Mouse (Mus musculus) myocyte (in vitro differentiated cells): Measurements from ENCODE around the gene Tanc2. TPM values are rescaled to one million over a fixed set of nuclear protein-coding genes. Genes with fewer than 3 reads are reported as not detected.

Experiments used
- H3K27me3 ChIP-seq: one replicate; pipeline ENCODE4 v1.6.1; 2011; ENCODE audit not compliant: control insufficient read depth, insufficient read depth, insufficient read length
- H3K36me3 ChIP-seq: one replicate; pipeline ENCODE4 v1.6.1; 2011; ENCODE audit not compliant: control insufficient read depth, insufficient read depth
- H3K4me2 ChIP-seq: one replicate; pipeline ENCODE4 v1.6.1; 2011; ENCODE audit warnings: low read depth, control low read depth
- H3K4me3 ChIP-seq: one replicate; pipeline ENCODE4 v1.5.1; 2011; ENCODE audit warnings: mild to moderate bottlenecking, control low read depth, moderate library complexity
- H3K79me2 ChIP-seq: one replicate; pipeline ENCODE4 v1.6.1; 2011; ENCODE audit not compliant: control insufficient read depth, insufficient read depth
- H3ac ChIP-seq: one replicate; pipeline ENCODE4 v1.6.1; 2011; ENCODE audit not compliant: control insufficient read depth, insufficient read length
- CEBPB ChIP-seq: IDR thresholded peaks from 2 replicates; pipeline ENCODE4 v1.6.1; 2011; ENCODE audit warnings: mild to moderate bottlenecking, moderate library complexity; ENCODE audit not compliant: poor library complexity, insufficient read depth, severe bottlenecking
- E2F4 ChIP-seq: IDR thresholded peaks from one replicate; pipeline ENCODE4 v1.6.1; 2011; ENCODE audit warnings: mild to moderate bottlenecking, control low read depth, moderate library complexity; ENCODE audit not compliant: insufficient read depth
- MAX ChIP-seq: IDR thresholded peaks from one replicate; pipeline ENCODE4 v1.6.1; 2011; ENCODE audit warnings: low read depth, mild to moderate bottlenecking, control low read depth
- MYOD1 ChIP-seq, 3 experiments: IDR thresholded peaks; one replicate each; pipeline ENCODE4 v1.6.1; 2011; ENCODE audit warnings: control low read depth in 2 of 3, low read depth in 2 of 3, mild to moderate bottlenecking in 2 of 3, moderate library complexity in 1 of 3; ENCODE audit not compliant: insufficient read length in 2 of 3, control insufficient read depth in 1 of 3
- MYOG ChIP-seq, 3 experiments: IDR thresholded peaks; one replicate each; pipeline ENCODE4 v1.6.1; 2011; ENCODE audit warnings: control low read depth in 2 of 3, low read depth in 2 of 3, mild to moderate bottlenecking in 2 of 3; ENCODE audit not compliant: insufficient read length in 2 of 3, control insufficient read depth in 1 of 3, insufficient read depth in 1 of 3
- POLR2A ChIP-seq: IDR thresholded peaks from one replicate; pipeline ENCODE4 v1.6.1; 2011; ENCODE audit warnings: low read depth, mild to moderate bottlenecking, control low read depth, moderate library complexity; ENCODE audit not compliant: insufficient read length
- POLR2AphosphoS2 ChIP-seq: IDR thresholded peaks from one replicate; pipeline ENCODE4 v1.6.1; 2011; ENCODE audit warnings: low read depth, control low read depth; ENCODE audit not compliant: insufficient read length
- REST ChIP-seq: IDR thresholded peaks from one replicate; pipeline ENCODE4 v1.6.1; 2011; ENCODE audit warnings: mild to moderate bottlenecking, control low read depth, moderate library complexity; ENCODE audit not compliant: insufficient read depth, insufficient read length
- SRF ChIP-seq: IDR thresholded peaks from one replicate; pipeline ENCODE4 v1.6.1; 2011; ENCODE audit warnings: low read depth; ENCODE audit not compliant: control insufficient read depth, insufficient read length
- TCF12 ChIP-seq: IDR thresholded peaks from one replicate; pipeline ENCODE4 v1.6.1; 2011; ENCODE audit warnings: mild to moderate bottlenecking, control low read depth; ENCODE audit not compliant: poor library complexity, insufficient read depth, severe bottlenecking
- TCF3 ChIP-seq: IDR thresholded peaks from one replicate; pipeline ENCODE4 v1.6.1; 2011; ENCODE audit warnings: low read depth, control low read depth; ENCODE audit not compliant: insufficient read length
- USF1 ChIP-seq: IDR thresholded peaks from one replicate; pipeline ENCODE4 v1.6.1; 2011; ENCODE audit warnings: low read depth, mild to moderate bottlenecking, control low read depth, moderate library complexity
- polyA plus RNA-seq: library from polyadenylated mRNA; unstranded; fragments of >200 nt; fragmentation: generic; extraction: Trizol; gene quantifications from one replicate; pipeline ENCODE4 v1.2.1, GENCODE M21; 2012; ENCODE audit warnings: missing spikeins

Tanc2 gene
- polyA plus RNA-seq, 1 experiment, result 8.0 TPM

GRCm38 (mm10) chr11:105944770-105945672 is 355.2 kb downstream of the Tanc2 start:
- H3K27me3 ChIP-seq, result no peaks in the 10 kb centered on the region
- TF ChIP-seq MYOD1 (IDR thresholded peaks at IDR 0.05; ENCODE audit: control insufficient read depth in 1 of 3, insufficient read length in 2 of 3, low read depth in 2 of 3) (no peak), MYOG (IDR thresholded peaks at IDR 0.05; ENCODE audit: control insufficient read depth in 1 of 3, insufficient read depth in 1 of 3, insufficient read length in 2 of 3, low read depth in 2 of 3) (no peak)
- H3ac ChIP-seq, result no peak overlapping the region
- no peaks in the 10 kb centered on the region for H3K36me3 ChIP-seq
- H3K79me2 ChIP-seq, result no peaks in the 10 kb centered on the region
- peak overlapping the region; percentile 86 for H3K4me2 ChIP-seq
- H3K4me3 ChIP-seq, result no peak overlapping the region

- H3K79me2 ChIP-seq, result no peaks in the 10 kb centered on the region
- TF ChIP-seq POLR2AphosphoS2, result no peak
- no peak for TF ChIP-seq TCF3
- TF ChIP-seq SRF, result no peak
- TF ChIP-seq E2F4, result no peak
- no peak for TF ChIP-seq REST
- no peak for TF ChIP-seq MYOD1 (IDR thresholded peaks at IDR 0.05; ENCODE audit: control insufficient read depth in 1 of 3, insufficient read length in 2 of 3, low read depth in 2 of 3)
- no peak for TF ChIP-seq USF1
- no peak for TF ChIP-seq CEBPB
- no peak for TF ChIP-seq MYOG (IDR thresholded peaks at IDR 0.05; ENCODE audit: control insufficient read depth in 1 of 3, insufficient read depth in 1 of 3, insufficient read length in 2 of 3, low read depth in 2 of 3)
- TF ChIP-seq MAX, result no peak
- no peak for TF ChIP-seq TCF12
- TF ChIP-seq POLR2A, result no peak
- H3K4me2 ChIP-seq, result no peak overlapping the region
- H3K36me3 ChIP-seq, result no peaks in the 10 kb centered on the region
- no peaks in the 10 kb centered on the region for H3K27me3 ChIP-seq
- no peak overlapping the region for H3K4me3 ChIP-seq
- H3ac ChIP-seq, result no peak overlapping the region
These were observed 356.9 kb downstream of the Tanc2 start for GRCm38 (mm10) chr11:105946694-105947154.

- Histone ChIP-seq H3K4me3 (no peak overlapping the region), H3K79me2 (no peaks in the 10 kb centered on the region), H3K4me2 (peak overlapping the region; percentile 60), H3K27me3 (no peaks in the 10 kb centered on the region), H3K36me3 (no peaks in the 10 kb centered on the region), H3ac (no peak overlapping the region)
- peak in 1 of 3 experiments; percentile 39 for TF ChIP-seq MYOD1 (IDR thresholded peaks at IDR 0.05; ENCODE audit: control insufficient read depth in 1 of 3, insufficient read length in 2 of 3, low read depth in 2 of 3)
- TF ChIP-seq MAX, result no peak
- TF ChIP-seq MYOG (IDR thresholded peaks at IDR 0.05; ENCODE audit: control insufficient read depth in 1 of 3, insufficient read depth in 1 of 3, insufficient read length in 2 of 3, low read depth in 2 of 3), result no peak
These were observed 358.5 kb downstream of the Tanc2 start for GRCm38 (mm10) chr11:105948255-105948654.

GRCm38 (mm10) chr11:105950519-105950918 is 360.7 kb downstream of the Tanc2 start:
- H3K4me3 ChIP-seq, result no peak overlapping the region
- H3K4me2 ChIP-seq, result peak overlapping the region; percentile 24
- TF ChIP-seq POLR2AphosphoS2, result no peak
- TF ChIP-seq REST, result no peak
- peak in 1 of 3 experiments; percentile 49 for TF ChIP-seq MYOD1 (IDR thresholded peaks at IDR 0.05; ENCODE audit: control insufficient read depth in 1 of 3, insufficient read length in 2 of 3, low read depth in 2 of 3)
- TF ChIP-seq MYOG (IDR thresholded peaks at IDR 0.05; ENCODE audit: control insufficient read depth in 1 of 3, insufficient read depth in 1 of 3, insufficient read length in 2 of 3, low read depth in 2 of 3), result peak in 1 of 3 experiments; percentile 24
- H3K27me3 ChIP-seq, result no peaks in the 10 kb centered on the region
- no peaks in the 10 kb centered on the region for H3K36me3 ChIP-seq
- no peaks in the 10 kb centered on the region for H3K79me2 ChIP-seq
- H3ac ChIP-seq, result no peak overlapping the region

DNA sequence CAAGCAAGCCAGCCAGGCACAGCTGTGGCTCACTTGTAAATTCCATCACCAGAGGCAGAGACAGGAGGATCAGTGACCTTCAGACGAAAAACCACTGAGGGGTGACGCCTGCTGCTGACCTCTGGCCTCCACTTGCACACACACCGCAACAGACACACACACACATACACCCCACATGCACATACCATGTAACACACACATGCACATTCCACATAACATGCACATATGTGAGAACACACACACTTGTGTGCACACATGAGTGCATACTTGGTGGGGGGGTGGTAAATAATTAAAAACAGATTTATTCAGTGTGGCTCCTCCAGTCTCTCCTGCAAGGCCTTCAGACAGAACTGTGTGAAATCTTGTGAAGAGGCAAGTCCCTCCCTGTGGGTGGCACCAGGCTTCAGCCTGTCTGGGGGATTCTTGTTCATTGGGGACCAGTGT is 361.8 kb downstream of the Tanc2 start:
- Histone ChIP-seq H3ac (no peak overlapping the region), H3K27me3 (no peaks in the 10 kb centered on the region), H3K79me2 (no peaks in the 10 kb centered on the region), H3K36me3 (no peaks in the 10 kb centered on the region), H3K4me2 (peak overlapping the region; percentile 8), H3K4me3 (no peak overlapping the region)
- TF ChIP-seq MYOG (IDR thresholded peaks at IDR 0.05; ENCODE audit: control insufficient read depth in 1 of 3, insufficient read depth in 1 of 3, insufficient read length in 2 of 3, low read depth in 2 of 3) (peak in 1 of 3 experiments; percentile 40), TCF3 (no peak), SRF (no peak), MYOD1 (IDR thresholded peaks at IDR 0.05; ENCODE audit: control insufficient read depth in 1 of 3, insufficient read length in 2 of 3, low read depth in 2 of 3) (peak in 2 of 3 experiments; percentile 44 to 72)
